Mouse (Mus musculus): Measurements from ENCODE around the gene Bhlhe41. TPM values are rescaled to one million over a fixed set of nuclear protein-coding genes. Genes with fewer than 3 reads are reported as not detected.

The Bhlhe41 gene
- polyA plus RNA-seq (2014; fragmentation: Illumina TruSeq; extraction: RNeasy Lipid Tissue Mini Kit (QIAGEN cat#74804); ENCODE audit: low read depth, low replicate concordance), result 8.0 TPM

GRCm38 (mm10) chr6:145865289-145865885, at the start of gene Bhlhe41:
Gene Bhlhe41 (minus strand): TSS chr6:145865558.

Other genes with a start within 250 kb of the Bhlhe41 start
- gene Tuba3b, start 249.8 kb downstream of the Bhlhe41 start, polyA plus RNA-seq (2014; fragmentation: Illumina TruSeq; extraction: RNeasy Lipid Tissue Mini Kit (QIAGEN cat#74804); ENCODE audit: low read depth, low replicate concordance), result 0.26 TPM
- gene Rassf8, start 118.8 kb downstream of the Bhlhe41 start, polyA plus RNA-seq (2014; fragmentation: Illumina TruSeq; extraction: RNeasy Lipid Tissue Mini Kit (QIAGEN cat#74804); ENCODE audit: low read depth, low replicate concordance), result 38.6 TPM
- 132 TPM for gene Sspn, start 66.1 kb upstream of the Bhlhe41 start, polyA plus RNA-seq (2014; fragmentation: Illumina TruSeq; extraction: RNeasy Lipid Tissue Mini Kit (QIAGEN cat#74804); ENCODE audit: low read depth, low replicate concordance)